Mouse (Mus musculus): Measurements from ENCODE around the gene Prss40.

DNA sequence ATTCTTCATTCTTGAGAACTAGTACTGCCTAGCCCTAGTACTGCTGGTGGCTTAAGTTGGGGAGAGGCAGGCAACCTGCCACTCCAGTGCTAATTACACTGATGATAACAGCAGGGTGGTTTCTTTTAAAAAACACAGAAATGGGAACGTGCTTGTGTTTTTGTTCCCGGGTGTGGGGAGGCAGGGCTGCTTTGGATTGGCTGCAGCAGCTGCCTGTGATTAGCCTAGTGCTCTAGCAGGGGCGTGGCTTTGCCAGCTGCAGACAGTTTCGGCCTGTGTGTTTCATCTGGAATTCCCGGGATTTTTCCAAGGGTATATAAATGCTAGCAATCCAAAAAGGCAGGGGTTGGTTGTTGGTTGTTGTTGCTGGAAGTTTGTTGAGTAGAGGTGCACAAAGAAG lies 44.1 kb downstream of the Prss40 start:
- TF ChIP-seq CTCF (IDR thresholded peaks at IDR 0.05; ENCODE audit: control insufficient read depth, insufficient read depth, insufficient replicate concordance, low read depth, low read length) (no peak), POLR2A (IDR thresholded peaks at IDR 0.05; ENCODE audit: control insufficient read depth, low read depth, low read length) (no peak)

Data from testis, adult 2 months (tissue).